7 mouse cellular contexts compared by ENCODE assay signal in genomic region chr4:148164461-148164860, GRCm38 (mm10). TPM values are rescaled to one million over a fixed set of nuclear protein-coding genes. Genes with fewer than 3 reads are reported as not detected.
DNase-seq lines count a peak whose midpoint lies in the region; ATAC-seq and TF ChIP-seq lines count a peak whose summit lies in the region.

No protein-coding gene starts in this region.

- H3K27me3 ChIP-seq in liver, embryonic 11.5 days (replicated peaks; ENCODE audit: control insufficient read depth, insufficient read depth, low read length): peaks cover 77% of the 10 kb centered on the region
- H3K27me3 ChIP-seq in liver, postnatal 0 days (ENCODE audit: insufficient read depth, low read length): peaks cover 74% of the 10 kb centered on the region
- peaks cover 84% of the 10 kb centered on the region for H3K27me3 ChIP-seq in forebrain, embryonic 12.5 days
- H3K27me3 ChIP-seq in intestine, embryonic 16.5 days (replicated peaks; ENCODE audit: control insufficient read depth, insufficient read depth, low read length): peaks cover 68% of the 10 kb centered on the region

- TF ChIP-seq POLR2A in olfactory bulb, adult 2 months (IDR thresholded peaks at IDR 0.05; ENCODE audit: insufficient read depth, low read depth, low read length): no peak

- no peak for TF ChIP-seq EP300 in liver, postnatal 0 days (IDR thresholded peaks at IDR 0.05; ENCODE audit: low read depth)

- H3K9me3 ChIP-seq in liver, embryonic 11.5 days (ENCODE audit: control insufficient read depth, low read length): no peaks in the 10 kb centered on the region
- no peaks in the 10 kb centered on the region for H3K9me3 ChIP-seq in liver, postnatal 0 days (ENCODE audit: low read length)
- H3K9me3 ChIP-seq in forebrain, embryonic 12.5 days: no peaks in the 10 kb centered on the region
- no peaks in the 10 kb centered on the region for H3K9me3 ChIP-seq in intestine, embryonic 16.5 days (ENCODE audit: control insufficient read depth, low read length)

- no peak overlapping the region for H3K9ac ChIP-seq in liver, embryonic 11.5 days (ENCODE audit: low read depth, low read length)
- H3K9ac ChIP-seq in liver, postnatal 0 days (replicated peaks): no peak overlapping the region
- H3K9ac ChIP-seq in forebrain, embryonic 12.5 days: peak overlapping the region; percentile 58; the same call in 1 of the 2 replicates
- no peak overlapping the region for H3K9ac ChIP-seq in intestine, embryonic 16.5 days (ENCODE audit: low read depth, low read length)

- DNase-seq in liver, embryonic 11.5 days (ENCODE audit: low spot score): no peak
- no peak for DNase-seq in liver, postnatal 0 days
- DNase-seq in adrenal gland, adult 8-10 months: no peak
- no peak for DNase-seq in right cerebral cortex, postnatal 4 days

- peak overlapping the region; percentile 24; the same call in 1 of the 2 replicates for H3K4me3 ChIP-seq in liver, embryonic 11.5 days (ENCODE audit: low read depth, low read length)
- no peak overlapping the region for H3K4me3 ChIP-seq in liver, postnatal 0 days (ENCODE audit: low read depth, low read length)
- peak overlapping the region; percentile 29 for H3K4me3 ChIP-seq in forebrain, embryonic 12.5 days (replicated peaks)
- peak overlapping the region; percentile 33; the same call in 1 of the 2 replicates for H3K4me3 ChIP-seq in intestine, embryonic 16.5 days (ENCODE audit: low read length)
- peak overlapping the region; percentile 39 for H3K4me3 ChIP-seq in olfactory bulb, adult 2 months (ENCODE audit: insufficient read depth, low read depth, low read length)

- no peak for ATAC-seq in liver, embryonic 11.5 days (replicated peaks; ENCODE audit: low FRiP score)
- no peak for ATAC-seq in liver, postnatal 0 days
- ATAC-seq in forebrain, embryonic 12.5 days (ENCODE audit: low FRiP score): no peak
- no peak for ATAC-seq in intestine, embryonic 16.5 days

- no peak overlapping the region for H3K27ac ChIP-seq in liver, embryonic 11.5 days (ENCODE audit: low read depth, low read length)
- H3K27ac ChIP-seq in liver, postnatal 0 days (ENCODE audit: low read depth): no peak overlapping the region
- no peak overlapping the region for H3K27ac ChIP-seq in forebrain, embryonic 12.5 days
- no peak overlapping the region for H3K27ac ChIP-seq in intestine, embryonic 16.5 days (ENCODE audit: low read length)
- no peak overlapping the region for H3K27ac ChIP-seq in olfactory bulb, adult 2 months (ENCODE audit: insufficient read depth, low read depth, low read length)

- WGBS in liver, embryonic 11.5 days: 2% methylated on average over 16 of the region's 16 CpGs
- WGBS in liver, postnatal 0 days (ENCODE audit: insufficient replicate concordance): under 1% methylated on average over 16 of the region's 16 CpGs
- 2% methylated on average over 16 of the region's 16 CpGs for WGBS in forebrain, embryonic 12.5 days
- WGBS in intestine, embryonic 16.5 days: 2% methylated on average over 16 of the region's 16 CpGs
- WGBS in olfactory bulb, adult 2 months: 12% methylated on average over 16 of the region's 16 CpGs

- peaks cover 7% of the 10 kb centered on the region; the same call in 1 of the 2 replicates for H3K4me1 ChIP-seq in liver, embryonic 11.5 days (replicated peaks; ENCODE audit: control insufficient read depth, insufficient read depth, low read length)
- H3K4me1 ChIP-seq in liver, postnatal 0 days (ENCODE audit: insufficient read depth): peaks cover 11% of the 10 kb centered on the region
- H3K4me1 ChIP-seq in forebrain, embryonic 12.5 days: peaks cover 44% of the 10 kb centered on the region
- peaks cover 12% of the 10 kb centered on the region for H3K4me1 ChIP-seq in intestine, embryonic 16.5 days (ENCODE audit: control insufficient read depth, insufficient read depth, low read length)
- H3K4me1 ChIP-seq in olfactory bulb, adult 2 months (ENCODE audit: control insufficient read depth, insufficient read depth, low read length): peaks cover 39% of the 10 kb centered on the region

- peak overlapping the region; percentile 55 for H3K4me2 ChIP-seq in liver, embryonic 11.5 days
- H3K4me2 ChIP-seq in liver, postnatal 0 days (ENCODE audit: low read depth, low read length): no peak overlapping the region; the same call in 1 of the 2 replicates
- peak overlapping the region; percentile 58 for H3K4me2 ChIP-seq in forebrain, embryonic 12.5 days
- H3K4me2 ChIP-seq in intestine, embryonic 16.5 days (ENCODE audit: low read depth, low read length): peak overlapping the region; percentile 55

- TF ChIP-seq CTCF in liver, postnatal 0 days (IDR thresholded peaks at IDR 0.05; ENCODE audit: low read depth): no peak
- TF ChIP-seq CTCF in olfactory bulb, adult 2 months (IDR thresholded peaks at IDR 0.05; ENCODE audit: insufficient read depth, low read depth, low read length): no peak

- no peaks in the 10 kb centered on the region for H3K36me3 ChIP-seq in liver, embryonic 11.5 days (ENCODE audit: control insufficient read depth, insufficient read depth, low read length)
- H3K36me3 ChIP-seq in liver, postnatal 0 days (replicated peaks; ENCODE audit: insufficient read depth, low read length): no peaks in the 10 kb centered on the region
- H3K36me3 ChIP-seq in forebrain, embryonic 12.5 days (replicated peaks): no peaks in the 10 kb centered on the region
- H3K36me3 ChIP-seq in intestine, embryonic 16.5 days (ENCODE audit: control insufficient read depth, insufficient read depth, low read length): no peaks in the 10 kb centered on the region

RNA-seq across cellular contexts. Expression of gene Fbxo2, which starts 4.0 kb away (rescaled TPM):
- polyA plus RNA-seq in liver, embryonic 11.5 days (2014; fragmentation: Nextera tagmentation; extraction: Ambion mirVana): 0.73 and 0.74 TPM in 2 replicates
- polyA plus RNA-seq in liver, postnatal 0 days (2015; fragmentation: Nextera tagmentation; extraction: Ambion mirVana): 0.19 TPM in 1 of 2 replicates, not detected in the other
- polyA plus RNA-seq in forebrain, embryonic 12.5 days (2016; fragmentation: Nextera tagmentation; extraction: Ambion mirVana): 1.2 and 1.5 TPM in 2 replicates
- polyA plus RNA-seq in intestine, embryonic 16.5 days (2015; fragmentation: Nextera tagmentation; extraction: Ambion mirVana): 0.34 and 0.64 TPM in 2 replicates
- polyA plus RNA-seq in olfactory bulb, adult 2 months (2012; ENCODE audit: insufficient read depth, insufficient read length, low replicate concordance, missing spikeins): not detected in 2 replicates
- 10 to 100 TPM in 3 of 4 experiments, 1 to 10 TPM in 1; 9.8 to 15.7 (median 13.4) TPM for total RNA-seq in adrenal gland, adult 8-10 months (2022)

RNA-seq across cellular contexts. Expression of gene Fbxo44, which starts 4.2 kb away (rescaled TPM):
- 2.9 and 3.0 TPM in 2 replicates for polyA plus RNA-seq in liver, embryonic 11.5 days (2014; fragmentation: Nextera tagmentation; extraction: Ambion mirVana)
- polyA plus RNA-seq in liver, postnatal 0 days (2015; fragmentation: Nextera tagmentation; extraction: Ambion mirVana): 0.81 and 0.97 TPM in 2 replicates
- polyA plus RNA-seq in forebrain, embryonic 12.5 days (2016; fragmentation: Nextera tagmentation; extraction: Ambion mirVana): 57.5 and 60.5 TPM in 2 replicates
- 6.8 and 7.3 TPM in 2 replicates for polyA plus RNA-seq in intestine, embryonic 16.5 days (2015; fragmentation: Nextera tagmentation; extraction: Ambion mirVana)
- not detected in 2 replicates for polyA plus RNA-seq in olfactory bulb, adult 2 months (2012; ENCODE audit: insufficient read depth, insufficient read length, low replicate concordance, missing spikeins)
- 10 to 100 TPM; 15.3 to 41.5 (median 26.8) TPM for total RNA-seq in adrenal gland, adult 8-10 months (2022)

RNA-seq across cellular contexts. Expression of gene Fbxo6, which starts 12.5 kb away (rescaled TPM):
- polyA plus RNA-seq in liver, embryonic 11.5 days (2014; fragmentation: Nextera tagmentation; extraction: Ambion mirVana): 30.6 and 34.4 TPM in 2 replicates
- 30.1 and 32.0 TPM in 2 replicates for polyA plus RNA-seq in liver, postnatal 0 days (2015; fragmentation: Nextera tagmentation; extraction: Ambion mirVana)
- polyA plus RNA-seq in forebrain, embryonic 12.5 days (2016; fragmentation: Nextera tagmentation; extraction: Ambion mirVana): 14.9 and 16.4 TPM in 2 replicates
- 22.7 and 23.8 TPM in 2 replicates for polyA plus RNA-seq in intestine, embryonic 16.5 days (2015; fragmentation: Nextera tagmentation; extraction: Ambion mirVana)
- not detected in 2 replicates for polyA plus RNA-seq in olfactory bulb, adult 2 months (2012; ENCODE audit: insufficient read depth, insufficient read length, low replicate concordance, missing spikeins)
- 10 to 100 TPM; 50.2 to 84.6 (median 64.4) TPM for total RNA-seq in adrenal gland, adult 8-10 months (2022)

RNA-seq across cellular contexts. Expression of gene Draxin, which starts 34.0 kb away (rescaled TPM):
- 0.12 and 0.31 TPM in 2 replicates for polyA plus RNA-seq in liver, embryonic 11.5 days (2014; fragmentation: Nextera tagmentation; extraction: Ambion mirVana)
- polyA plus RNA-seq in liver, postnatal 0 days (2015; fragmentation: Nextera tagmentation; extraction: Ambion mirVana): 0.04 and 0.05 TPM in 2 replicates
- polyA plus RNA-seq in forebrain, embryonic 12.5 days (2016; fragmentation: Nextera tagmentation; extraction: Ambion mirVana): 6.4 and 8.0 TPM in 2 replicates
- polyA plus RNA-seq in intestine, embryonic 16.5 days (2015; fragmentation: Nextera tagmentation; extraction: Ambion mirVana): 0.06 and 0.07 TPM in 2 replicates
- polyA plus RNA-seq in olfactory bulb, adult 2 months (2012; ENCODE audit: insufficient read depth, insufficient read length, low replicate concordance, missing spikeins): not detected in 2 replicates
- total RNA-seq in adrenal gland, adult 8-10 months (2022): under 1 TPM; 0.06 to 0.15 (median 0.12) TPM

RNA-seq across cellular contexts. Expression of gene Mad2l2, which starts 34.3 kb away (rescaled TPM):
- polyA plus RNA-seq in liver, embryonic 11.5 days (2014; fragmentation: Nextera tagmentation; extraction: Ambion mirVana): 41.4 and 44.7 TPM in 2 replicates
- polyA plus RNA-seq in liver, postnatal 0 days (2015; fragmentation: Nextera tagmentation; extraction: Ambion mirVana): 16.9 and 18.8 TPM in 2 replicates
- 76.1 and 81.6 TPM in 2 replicates for polyA plus RNA-seq in forebrain, embryonic 12.5 days (2016; fragmentation: Nextera tagmentation; extraction: Ambion mirVana)
- polyA plus RNA-seq in intestine, embryonic 16.5 days (2015; fragmentation: Nextera tagmentation; extraction: Ambion mirVana): 29.3 and 30.1 TPM in 2 replicates
- not detected in 2 replicates for polyA plus RNA-seq in olfactory bulb, adult 2 months (2012; ENCODE audit: insufficient read depth, insufficient read length, low replicate concordance, missing spikeins)
- 10 to 100 TPM; 24.5 to 32.7 (median 28.9) TPM for total RNA-seq in adrenal gland, adult 8-10 months (2022)

Comparison
In these comparisons a context has a peak if more than half of its experiments do, and no peak if none do; other contexts are left out.
1. RNA of gene Fbxo6, which starts 12.5 kb away (polyA plus RNA-seq): 30.6 to 34.4 TPM in liver, embryonic 11.5 days, 30.1 to 32.0 TPM in liver, postnatal 0 days, 22.7 to 23.8 TPM in intestine, embryonic 16.5 days and 14.9 to 16.4 TPM in forebrain, embryonic 12.5 days; not detected in olfactory bulb, adult 2 months; every median in the first group is over 10 times any median in the second.